Mouse (Mus musculus): ENCODE measurements at regions not wholly inside any gene's neighbourhood (a gene's known extent, or its start where the extent isn't known, plus 50 kb on each side); places are given as distances from the start of the nearest gene placed in this dataset.

GRCm38 (mm10) chr3:21379816-21380215 is 696.6 kb upstream of the Tbl1xr1 start:
- TF ChIP-seq POLR2A (IDR thresholded peaks at IDR 0.05; ENCODE audit: borderline replicate concordance, low read depth, low read length) (no peak), CTCF (IDR thresholded peaks at IDR 0.05; ENCODE audit: low read depth, low read length) (no peak)
